Mouse (Mus musculus) cerebellum, adult 2 months (tissue): ENCODE measurements around the gene Thap8. TPM values are rescaled to one million over a fixed set of nuclear protein-coding genes. Genes with fewer than 3 reads are reported as not detected.
A peak's percentile ranks its signal among the peaks of the same experiment; 100 is the strongest.

ENCODE experiments used
- DNase-seq, 2 experiments: peaks; one replicate each; pipeline ENCODE4 v3.0.0; 2021
- H3K27ac ChIP-seq: fragments of 200-500 bp; 2 replicates; pipeline ENCODE4 v1.5.1; 2012; ENCODE audit warnings: low read length, control low read depth, inconsistent platforms; ENCODE audit not compliant: insufficient read depth
- H3K27me3 ChIP-seq: fragments of 200-500 bp; 2 replicates; pipeline ENCODE4 v1.6.1; 2012; ENCODE audit warnings: inconsistent platforms, mild to moderate bottlenecking, low read length, moderate library complexity; ENCODE audit not compliant: control insufficient read depth, insufficient read depth
- H3K4me1 ChIP-seq: fragments of 200-500 bp; 2 replicates; pipeline ENCODE4 v1.6.1; 2011; ENCODE audit warnings: low read length; ENCODE audit not compliant: control insufficient read depth, insufficient read depth
- H3K4me3 ChIP-seq: fragments of 200-500 bp; replicated peaks from 2 replicates; pipeline ENCODE3; 2011; ENCODE audit warnings: mild to moderate bottlenecking, low read depth, low read length, control low read depth; ENCODE audit not compliant: insufficient read depth
- CTCF ChIP-seq: fragments of 200-500 bp; IDR thresholded peaks from 2 replicates; pipeline ENCODE4 v1.5.1; 2011; ENCODE audit warnings: low read depth, mild to moderate bottlenecking, control low read depth, low read length, moderate library complexity, borderline replicate concordance; ENCODE audit not compliant: insufficient read depth
- POLR2A ChIP-seq: fragments of 200-500 bp; IDR thresholded peaks from 2 replicates; pipeline ENCODE4 v1.6.1; 2011; ENCODE audit warnings: low read length, control low read depth, borderline replicate concordance; ENCODE audit not compliant: insufficient read depth
- WGBS: fragments of 180-500 bp; shearing (Covaris S2); methylation state at CpG from one replicate; pipeline ENCODE4 v1.1.7; 2018; 5-methylcytosine and 5-hydroxymethylcytosine counted together
- polyA plus RNA-seq: library from polyadenylated mRNA; depleted of rRNA; stranded (reverse); fragments of >200 nt; gene quantifications from 2 replicates; pipeline ENCODE4 v1.2.3, GENCODE M21; 2012; rRNA removed

Thap8 gene
- polyA plus RNA-seq, 1 experiment: not detected

DNA sequence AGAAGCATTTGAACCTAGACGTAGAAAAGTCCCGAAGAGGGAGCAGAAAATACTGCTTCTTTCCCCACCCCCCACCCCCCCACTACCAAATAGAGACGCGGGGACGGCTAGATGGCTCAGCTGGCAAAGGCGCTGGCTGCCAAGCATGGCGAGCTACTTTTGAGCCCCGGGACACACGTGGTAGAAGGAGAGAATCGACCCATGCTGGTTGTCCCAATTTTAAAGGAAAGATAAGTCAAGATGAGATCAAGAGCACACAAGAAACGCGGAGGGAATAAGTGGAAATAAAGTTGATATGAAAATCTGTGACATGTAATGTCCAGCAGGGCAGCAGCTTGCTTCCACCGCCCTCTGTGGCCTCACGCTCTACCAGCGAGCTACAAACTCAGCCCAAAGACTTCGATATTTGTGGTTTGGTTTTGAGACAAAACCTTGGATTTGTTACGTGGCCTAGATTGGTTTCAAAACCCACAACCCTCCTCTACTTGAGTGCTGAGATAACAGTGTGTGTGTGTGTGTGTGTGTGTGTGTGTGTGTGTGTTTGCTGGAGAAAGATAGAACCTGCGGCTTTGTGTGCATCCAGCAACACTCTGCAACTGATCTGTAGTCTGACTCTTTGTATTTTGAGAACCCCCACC lies 52.8 kb downstream of the Thap8 start:
- WGBS: 12% methylated on average over 18 of the region's 18 CpGs
- Histone ChIP-seq H3K27me3 (no peaks in the 10 kb centered on the region), H3K4me3 (peak overlapping the region; percentile 71), H3K4me1 (peaks cover 31% of the 10 kb centered on the region), H3K27ac (peak overlapping the region; percentile 75)
- DNase-seq: peak in 1 of 2 experiments; percentile 56
- TF ChIP-seq CTCF (no peak; the same call in 1 of the 2 replicates), POLR2A (no peak)

DNA sequence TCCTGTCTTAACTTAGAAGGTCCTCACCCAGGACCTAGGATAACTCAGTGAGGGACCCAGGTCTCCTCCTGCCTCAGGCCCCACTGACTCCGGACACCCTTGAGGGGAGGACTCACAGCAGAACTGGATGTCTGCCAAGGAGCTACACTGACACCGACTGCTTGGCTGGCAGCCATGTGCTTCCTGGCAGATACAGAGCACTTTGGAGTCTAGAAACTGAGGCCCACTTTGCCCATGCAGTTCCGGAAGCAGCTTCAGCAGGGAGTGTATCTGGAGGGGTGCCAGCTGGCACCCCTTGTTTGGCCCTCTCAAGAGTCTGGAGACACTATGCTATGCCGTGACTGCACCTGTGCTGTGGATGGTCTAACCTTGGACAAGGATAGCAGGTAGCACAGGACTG lies 53.5 kb downstream of the Thap8 start:
- Histone ChIP-seq H3K27me3 (no peaks in the 10 kb centered on the region), H3K4me1 (peaks cover 32% of the 10 kb centered on the region), H3K27ac (peak overlapping the region; percentile 77), H3K4me3 (no peak overlapping the region)
- peak; percentile 87 to 90 for DNase-seq
- no peak for TF ChIP-seq CTCF
- TF ChIP-seq POLR2A: no peak
- WGBS: 3% methylated on average over 4 of the region's 4 CpGs

DNA sequence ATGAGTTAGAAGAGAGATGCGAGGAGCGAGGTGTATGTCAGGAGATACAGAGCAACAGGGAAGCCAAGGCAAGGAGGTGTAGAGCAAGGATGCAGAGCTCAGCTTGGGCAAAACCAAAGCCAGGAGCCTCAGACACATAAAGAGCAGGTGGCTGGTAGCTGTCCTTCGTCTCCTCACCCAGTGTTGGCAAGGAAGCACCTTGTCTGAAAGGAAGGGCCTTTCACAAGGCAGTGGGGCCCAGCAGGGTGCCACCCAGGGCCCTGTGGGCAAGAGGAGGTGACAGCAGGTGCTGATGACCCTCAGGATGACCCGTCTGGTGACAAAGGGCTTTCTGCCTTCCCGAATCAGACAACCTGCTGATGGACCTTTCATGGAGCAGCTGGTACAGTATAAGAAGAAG lies 54.7 kb downstream of the Thap8 start:
- no peaks in the 10 kb centered on the region for H3K27me3 ChIP-seq
- 48% methylated on average over 5 of the region's 5 CpGs for WGBS
- no peak for TF ChIP-seq POLR2A
- no peak for TF ChIP-seq CTCF
- peak overlapping the region; percentile 77 for H3K27ac ChIP-seq
- peak in 1 of 2 experiments; percentile 57 for DNase-seq
- H3K4me1 ChIP-seq: peaks cover 42% of the 10 kb centered on the region
- H3K4me3 ChIP-seq: no peak overlapping the region

DNA sequence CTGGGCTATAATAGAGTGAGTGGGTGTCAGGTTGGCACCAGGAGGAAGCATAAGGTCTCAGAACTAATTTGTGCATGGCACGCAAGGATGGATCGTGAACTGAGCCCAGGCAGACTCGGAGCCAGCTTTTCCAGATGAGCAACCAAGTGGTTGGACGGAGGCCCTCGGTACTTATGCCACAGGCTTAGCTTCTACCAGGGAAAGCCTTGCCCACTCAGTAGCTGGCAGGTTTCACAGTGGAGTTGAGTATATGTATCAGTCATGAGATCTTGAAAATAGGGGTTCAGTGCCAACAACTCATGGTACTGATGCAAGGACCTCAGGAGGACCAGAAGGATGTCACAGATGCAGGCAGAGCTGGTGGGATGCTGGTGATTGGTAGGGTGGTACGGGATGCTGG lies 55.8 kb downstream of the Thap8 start:
- Histone ChIP-seq H3K4me1 (peaks cover 45% of the 10 kb centered on the region), H3K27ac (no peak overlapping the region), H3K4me3 (no peak overlapping the region), H3K27me3 (no peaks in the 10 kb centered on the region)
- TF ChIP-seq CTCF: no peak
- no peak for TF ChIP-seq POLR2A
- DNase-seq: no peak
- 34% methylated on average over 6 of the region's 6 CpGs for WGBS

DNA sequence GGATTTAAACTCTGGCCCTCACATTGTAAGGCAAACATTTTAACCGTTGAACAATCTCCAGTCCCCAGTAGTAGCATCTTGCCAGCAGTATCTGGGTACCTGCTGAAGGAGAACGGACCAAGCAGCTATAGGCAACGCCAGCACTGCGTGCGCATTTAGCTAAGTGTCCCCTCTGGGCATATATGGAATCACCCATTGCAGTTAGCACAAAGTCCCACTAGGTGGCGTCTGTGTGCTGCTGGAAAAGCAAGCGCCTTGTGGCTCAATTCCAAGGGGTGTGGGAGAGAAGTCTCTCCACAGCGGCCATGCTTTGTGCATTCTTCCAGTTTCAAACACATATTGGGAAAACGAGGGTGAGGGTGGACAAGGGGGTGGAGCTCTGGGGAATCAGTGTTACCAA lies 56.5 kb downstream of the Thap8 start:
- Histone ChIP-seq H3K4me1 (peaks cover 45% of the 10 kb centered on the region), H3K4me3 (peak overlapping the region; percentile 9), H3K27me3 (no peaks in the 10 kb centered on the region), H3K27ac (0 out of 2 replicates have a peak overlapping the region, but pooled peaks have one; percentile 16)
- peak; percentile 98 for TF ChIP-seq CTCF
- TF ChIP-seq POLR2A: 0 out of 2 replicates have a peak, but pooled peaks have one; percentile 29
- DNase-seq: peak; percentile 89 to 93
- 2% methylated on average over 9 of the region's 9 CpGs for whole genome bisulfite sequencing

DNA sequence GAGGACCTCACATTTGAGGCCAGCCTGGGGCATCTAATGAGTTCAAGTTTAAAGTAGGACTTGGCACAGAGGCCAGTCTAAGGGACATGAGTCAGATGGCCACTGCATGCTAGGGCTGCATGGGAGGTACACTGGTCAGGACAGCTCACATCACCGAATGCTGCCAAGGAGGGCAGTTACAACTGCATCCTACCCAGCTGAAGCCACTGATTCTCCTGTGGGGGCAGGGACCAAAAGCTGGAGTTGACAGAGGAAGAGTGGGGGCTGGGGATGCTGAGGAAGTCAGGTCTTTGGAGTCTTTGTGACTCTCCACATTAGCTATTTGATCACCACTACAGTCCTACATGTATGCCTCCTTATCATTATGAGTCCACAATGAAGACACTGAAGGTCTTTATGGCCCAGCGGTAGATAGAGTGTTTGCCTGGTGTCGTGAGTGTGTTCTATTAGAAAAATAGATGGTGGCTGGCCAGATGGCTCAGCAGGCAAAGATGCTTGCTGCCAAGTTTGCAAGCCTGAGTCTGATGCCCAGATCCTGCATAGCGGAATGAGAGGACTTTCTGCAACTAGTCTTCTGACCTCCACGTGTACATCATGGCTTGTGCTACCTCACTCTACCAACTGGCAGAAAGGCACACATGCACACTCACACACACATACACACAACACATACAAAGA lies 59.7 kb downstream of the Thap8 start:
- WGBS: 7% methylated on average over 5 of the region's 5 CpGs
- peak; percentile 76 to 85 for DNase-seq

More for the DNA sequence above, 59.7 kb downstream of the Thap8 start:
- Histone ChIP-seq H3K4me1 (peaks cover 32% of the 10 kb centered on the region), H3K27me3 (no peaks in the 10 kb centered on the region), H3K27ac (peak overlapping the region; percentile 11; the same call in 1 of the 2 replicates), H3K4me3 (no peak overlapping the region)
- TF ChIP-seq POLR2A (no peak), CTCF (no peak)

Other genes with a start within 250 kb of the Thap8 start
- 14.8 and 18.3 TPM in 2 replicates for gene Zfp14, start 228.7 kb upstream of the Thap8 start, polyA plus RNA-seq
- 2.7 and 2.9 TPM in 2 replicates for gene Zfp82, start 207.2 kb upstream of the Thap8 start, polyA plus RNA-seq
- gene Gm26920, start 189.7 kb upstream of the Thap8 start, polyA plus RNA-seq: 0.27 and 0.65 TPM in 2 replicates
- gene Zfp566, start 189.6 kb upstream of the Thap8 start, polyA plus RNA-seq: 5.5 and 6.1 TPM in 2 replicates
- 46.3 and 46.6 TPM in 2 replicates for gene Zfp260, start 185.3 kb upstream of the Thap8 start, polyA plus RNA-seq
- gene Zfp382, start 158.2 kb upstream of the Thap8 start, polyA plus RNA-seq: 7.1 and 8.3 TPM in 2 replicates
- 37.6 and 38.0 TPM in 2 replicates for gene Zfp146, start 110.3 kb upstream of the Thap8 start, polyA plus RNA-seq
- gene Cox7a1, start 96.0 kb upstream of the Thap8 start, polyA plus RNA-seq: 24.7 and 32.0 TPM in 2 replicates
- 463 and 475 TPM in 2 replicates for gene Capns1, start 81.3 kb upstream of the Thap8 start, polyA plus RNA-seq
- 167 and 182 TPM in 2 replicates for gene Polr2i, start 48.1 kb upstream of the Thap8 start, polyA plus RNA-seq
- gene Tbcb, start 47.8 kb upstream of the Thap8 start, polyA plus RNA-seq: 134 and 147 TPM in 2 replicates
- not detected in 2 replicates for gene Ovol3, start 44.4 kb upstream of the Thap8 start, polyA plus RNA-seq
- 3.8 and 4.6 TPM in 2 replicates for gene Wdr62, start 325 bp downstream of the Thap8 start, polyA plus RNA-seq
- 726 and 810 TPM in 2 replicates for gene Clip3, start 11.6 kb downstream of the Thap8 start, polyA plus RNA-seq
- 197 and 214 TPM in 2 replicates for gene Alkbh6, start 28.6 kb downstream of the Thap8 start, polyA plus RNA-seq
- 63.4 and 63.8 TPM in 2 replicates for gene Syne4, start 34.7 kb downstream of the Thap8 start, polyA plus RNA-seq
- gene E130208F15Rik, start 41.6 kb downstream of the Thap8 start, polyA plus RNA-seq: 0.57 and 0.73 TPM in 2 replicates
- gene Sdhaf1, start 43.8 kb downstream of the Thap8 start, polyA plus RNA-seq: 21.9 and 23.8 TPM in 2 replicates
- gene Lrfn3, start 82.7 kb downstream of the Thap8 start, polyA plus RNA-seq: 20.4 and 22.1 TPM in 2 replicates
- 23.5 and 32.5 TPM in 2 replicates for gene Tyrobp, start 133.7 kb downstream of the Thap8 start, polyA plus RNA-seq
- gene Hcst, start 139.8 kb downstream of the Thap8 start, polyA plus RNA-seq: 0.34 and 0.84 TPM in 2 replicates
- gene Nfkbid, start 141.6 kb downstream of the Thap8 start, polyA plus RNA-seq: 5.1 and 5.4 TPM in 2 replicates
- 782 and 892 TPM in 2 replicates for gene Aplp1, start 165.4 kb downstream of the Thap8 start, polyA plus RNA-seq
- 2.7 TPM in 2 replicates for gene Kirrel2, start 177.6 kb downstream of the Thap8 start, polyA plus RNA-seq
- 0.43 and 0.56 TPM in 2 replicates for gene Nphs1, start 178.2 kb downstream of the Thap8 start, polyA plus RNA-seq
- not detected in 2 replicates for gene Prodh2, start 213.5 kb downstream of the Thap8 start, polyA plus RNA-seq